Mouse (Mus musculus) inflammation-experienced regulatory T-cells, adult 6 months (primary cell): ENCODE data around the gene Dscaml1. TPM values are rescaled to one million over a fixed set of nuclear protein-coding genes. Genes with fewer than 3 reads are reported as not detected.

Experiments used
- ATAC-seq: one replicate; pipeline ENCODE4 v1.8.0; 2017
- polyA plus RNA-seq, 3 experiments: library from polyadenylated mRNA; unstranded; fragments of 100-300 nt; shearing (Covaris generic); gene quantifications; one replicate each; pipeline ENCODE4 v1.2.1; 2017

The Dscaml1 gene
- polyA plus RNA-seq, 3 experiments from 2014 or later = not detected

DNA sequence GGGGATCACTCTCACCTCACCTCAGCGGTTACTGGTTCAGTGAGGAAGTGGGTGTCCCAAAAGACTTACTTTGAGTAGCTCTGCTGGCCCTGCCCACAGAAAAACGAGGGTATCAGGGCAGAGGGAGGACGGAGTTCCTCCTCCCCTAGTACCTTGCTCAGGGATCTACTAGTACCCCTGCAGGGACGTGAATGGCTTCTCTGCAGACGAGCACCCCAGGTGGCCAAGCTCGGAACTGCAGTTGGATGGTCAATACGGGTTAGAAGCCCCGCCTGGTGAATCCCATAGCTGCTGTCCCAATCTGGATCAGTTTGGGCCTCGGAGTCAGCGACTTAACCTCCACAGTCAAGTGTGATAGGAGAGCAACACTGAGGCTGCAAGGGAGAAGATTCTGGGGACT is 14.1 kb upstream of the Dscaml1 start:
- ATAC-seq = peak; percentile 58

- ATAC-seq = no peak
Observed at GRCm38 (mm10) chr9:45412700-45413477, 13.5 kb upstream of the Dscaml1 start.

DNA sequence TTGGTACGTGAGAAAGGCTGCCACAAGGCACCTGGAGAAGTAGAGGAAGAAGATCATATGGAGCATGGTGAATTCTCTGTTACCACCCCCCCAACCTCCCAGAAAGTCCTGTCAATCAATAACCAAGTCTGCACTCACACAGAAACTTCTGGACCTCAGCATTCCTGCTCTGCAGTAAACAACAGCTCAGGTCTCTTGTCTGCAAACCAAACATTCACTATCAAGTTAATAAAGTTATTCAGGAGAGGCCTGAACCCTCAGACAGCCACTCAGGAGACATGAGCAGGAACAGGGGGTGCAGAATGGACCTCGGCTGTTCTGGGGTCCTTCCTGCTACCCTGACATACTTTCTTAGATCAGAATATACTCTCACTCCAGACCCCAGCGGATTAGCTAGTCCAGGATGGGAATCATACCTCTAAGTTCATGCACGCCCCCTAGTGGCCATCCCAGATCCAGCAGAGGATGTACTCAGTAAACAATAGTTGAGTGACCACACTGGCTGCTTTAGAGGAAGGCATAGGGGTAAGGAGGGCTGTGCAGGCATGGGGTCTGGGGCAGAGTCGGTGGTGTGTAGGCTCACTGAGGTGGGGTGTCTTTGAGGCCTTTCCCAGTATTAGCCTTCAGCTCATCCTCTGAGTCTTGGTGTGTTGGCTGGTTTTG is 12.8 kb upstream of the Dscaml1 start:
- no peak for ATAC-seq

GRCm38 (mm10) chr9:45415912-45416311 is 10.5 kb upstream of the Dscaml1 start:
- ATAC-seq = no peak

DNA sequence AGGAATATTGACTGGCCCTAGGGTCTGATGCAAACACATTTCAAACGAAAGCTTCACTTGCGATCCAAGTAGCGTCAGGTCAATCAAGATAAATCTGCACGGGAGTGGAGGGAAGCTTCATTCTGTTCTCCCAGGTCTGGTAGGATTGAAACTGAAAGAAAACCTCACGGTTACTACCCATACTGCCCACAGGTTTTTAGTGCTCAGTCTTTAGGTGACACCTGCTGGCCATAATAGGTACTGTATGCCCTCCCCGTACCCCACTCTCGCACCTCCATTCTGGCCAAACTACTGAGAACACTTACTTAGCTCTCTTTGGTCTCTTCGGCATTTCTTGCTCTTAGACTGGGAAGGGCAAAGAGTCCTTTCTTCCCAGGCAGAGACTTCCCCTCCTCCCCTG is 9.2 kb upstream of the Dscaml1 start:
- ATAC-seq = peak; percentile 93

DNA sequence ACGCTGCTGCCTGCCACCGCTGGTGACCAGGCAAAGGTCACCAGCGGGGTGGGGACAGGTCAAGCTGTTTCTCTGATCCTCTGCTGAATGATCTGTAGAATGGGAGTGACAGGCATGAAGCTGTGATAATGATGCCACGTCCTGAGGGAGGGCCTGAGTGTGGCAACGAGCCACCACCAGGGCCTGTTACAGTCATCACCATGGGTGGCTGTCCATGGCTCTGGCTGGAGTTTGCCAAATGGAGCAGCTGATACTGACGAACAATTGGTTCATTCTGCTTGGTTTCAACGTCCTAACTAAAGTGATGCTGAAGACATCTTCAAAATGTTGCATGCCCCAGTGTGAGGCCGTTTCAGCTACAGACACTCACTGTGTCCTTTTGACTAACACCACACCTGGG is 8.2 kb upstream of the Dscaml1 start:
- no peak for ATAC-seq

DNA sequence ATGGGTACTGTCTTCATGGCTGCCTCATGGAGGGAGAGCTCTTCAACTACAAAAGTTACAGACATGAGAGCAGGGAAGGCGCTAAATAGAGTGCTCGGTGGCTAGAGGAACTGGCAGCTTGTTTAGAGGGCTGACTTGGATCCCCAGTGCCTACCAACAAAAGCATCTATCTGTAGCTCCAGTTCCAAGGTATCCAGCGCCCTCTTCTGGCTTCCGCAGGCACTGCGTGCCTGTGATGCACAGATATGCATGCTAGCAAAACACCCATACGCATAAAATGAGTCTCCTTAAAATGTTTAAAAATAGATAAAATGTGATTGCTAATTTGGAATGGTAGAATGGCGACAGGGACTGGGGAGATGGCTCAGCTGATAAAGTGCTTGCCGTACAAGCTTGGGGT is 5.2 kb upstream of the Dscaml1 start:
- no peak for ATAC-seq

GRCm38 (mm10) chr9:45422761-45423298 is 3.6 kb upstream of the Dscaml1 start:
- no peak for ATAC-seq

- ATAC-seq = no peak
Observed at GRCm38 (mm10) chr9:45429392-45429791, 3.0 kb downstream of the Dscaml1 start.

GRCm38 (mm10) chr9:45429951-45430697 is 3.7 kb downstream of the Dscaml1 start:
- no peak for ATAC-seq

- no peak for ATAC-seq
Observed at GRCm38 (mm10) chr9:45430698-45430959, 4.2 kb downstream of the Dscaml1 start.

DNA sequence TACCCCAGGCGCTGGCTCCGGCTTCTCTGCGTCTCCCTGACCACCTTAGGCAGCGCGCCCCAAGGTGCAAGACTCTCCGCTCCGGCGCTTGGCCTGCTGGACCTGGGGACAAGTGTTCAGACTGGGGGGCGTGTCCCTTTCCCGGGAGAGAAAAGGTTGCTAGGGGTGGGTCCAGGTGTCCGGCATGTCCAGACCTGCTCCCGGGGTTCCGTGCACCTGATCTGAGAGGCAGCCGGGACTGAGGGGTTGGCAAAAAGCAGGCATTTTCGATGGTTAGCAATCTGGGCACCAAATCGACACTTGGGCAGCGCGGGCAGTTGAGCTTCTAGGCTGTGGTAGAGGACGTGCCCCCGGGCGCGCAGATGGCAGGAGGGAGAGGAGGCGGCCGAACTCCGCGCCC is 4.7 kb downstream of the Dscaml1 start:
- no peak for ATAC-seq

GRCm38 (mm10) chr9:45432639-45433038 is 6.2 kb downstream of the Dscaml1 start:
- ATAC-seq = no peak

- ATAC-seq = no peak
Observed at GRCm38 (mm10) chr9:45433119-45433518, 6.7 kb downstream of the Dscaml1 start.

- ATAC-seq = no peak
Observed at GRCm38 (mm10) chr9:45434171-45434570, 7.7 kb downstream of the Dscaml1 start.

- no peak for ATAC-seq
Observed at GRCm38 (mm10) chr9:45439025-45439424, 12.6 kb downstream of the Dscaml1 start.

GRCm38 (mm10) chr9:45440083-45440784 is 13.8 kb downstream of the Dscaml1 start:
- no peak for ATAC-seq

GRCm38 (mm10) chr9:45444251-45444798 is 17.9 kb downstream of the Dscaml1 start:
- no peak for ATAC-seq

- ATAC-seq = no peak
Observed at GRCm38 (mm10) chr9:45449658-45450057, 23.2 kb downstream of the Dscaml1 start.

DNA sequence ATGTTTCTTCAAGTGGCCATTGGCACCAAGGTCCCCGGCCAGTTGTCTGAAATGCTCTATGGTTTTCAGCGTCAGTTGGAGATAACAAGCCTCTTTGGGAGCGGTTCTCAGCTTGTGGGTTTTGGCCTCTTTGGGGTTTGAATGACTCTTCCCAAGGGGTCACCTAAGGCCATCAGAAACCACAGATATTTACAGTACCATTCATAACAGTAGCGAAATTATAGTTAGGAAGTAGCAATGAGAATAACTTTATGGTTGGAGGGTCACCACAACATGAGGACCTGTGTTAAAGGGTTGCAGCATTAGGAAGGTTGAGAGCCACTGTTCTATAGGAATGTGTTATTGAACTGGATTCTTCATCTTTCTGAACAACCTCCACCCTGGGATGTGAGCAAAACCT is 24.9 kb downstream of the Dscaml1 start:
- no peak for ATAC-seq

- no peak for ATAC-seq
Observed at GRCm38 (mm10) chr9:45454032-45454431, 27.6 kb downstream of the Dscaml1 start.

GRCm38 (mm10) chr9:45454889-45455610 is 28.6 kb downstream of the Dscaml1 start:
- ATAC-seq = no peak
